Mouse (Mus musculus): Measurements from ENCODE around the gene Add1.

DNA sequence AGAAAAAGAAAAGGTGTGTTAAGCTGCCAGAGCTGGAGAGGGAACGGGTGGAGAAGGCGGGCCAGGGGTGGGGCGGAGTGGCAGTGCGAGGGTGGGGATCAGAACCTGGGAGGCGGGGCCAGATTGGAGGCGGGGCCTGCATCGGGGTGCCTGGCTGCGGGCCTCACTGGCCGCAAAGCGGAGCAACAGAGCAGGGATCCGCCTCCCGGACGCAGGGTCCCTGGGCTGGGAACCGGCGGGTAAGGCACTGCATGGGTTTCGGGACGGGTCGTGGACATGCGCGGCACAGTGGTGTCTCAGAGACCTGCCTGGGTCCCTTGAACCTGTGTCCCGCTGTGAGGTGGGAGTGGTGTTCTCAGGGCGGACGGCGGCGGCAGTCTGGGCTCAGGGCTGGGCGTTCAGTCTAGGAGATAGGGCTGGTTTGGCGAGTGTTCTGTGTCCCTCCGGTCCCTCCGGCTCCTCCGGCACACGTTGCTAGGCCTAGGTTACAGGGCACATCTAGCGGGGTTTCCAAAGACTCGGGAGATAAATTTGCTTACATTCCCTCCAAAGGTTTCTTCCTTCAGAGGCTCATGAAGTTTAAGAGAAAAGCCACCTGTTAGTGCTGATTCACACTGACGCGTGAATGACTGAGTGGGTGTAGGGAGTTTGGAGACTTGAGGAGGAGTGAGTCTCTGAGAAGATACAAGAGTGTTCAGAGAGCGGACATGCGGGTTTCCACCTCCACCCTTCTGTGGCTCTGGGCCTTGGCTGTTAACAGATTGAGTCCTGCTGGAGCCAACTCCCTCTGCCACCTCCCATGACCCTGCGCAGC lies 47.6 kb upstream of the Add1 start, which contains the start of gene Sh3bp2:
- TF ChIP-seq CTCF (IDR thresholded peaks at IDR 0.05; ENCODE audit: extremely low read depth, insufficient read depth, low read length), result no peak
- peak; percentile 37; the same call in 1 of the 2 replicates for TF ChIP-seq POLR2A (IDR thresholded peaks at IDR 0.05; ENCODE audit: extremely low read depth, insufficient read depth, low read length)
